Mouse (Mus musculus): ENCODE measurements around the gene Naa80. TPM values are rescaled to one million over a fixed set of nuclear protein-coding genes. Genes with fewer than 3 reads are reported as not detected.
A peak's percentile ranks its signal among the peaks of the same experiment; 100 is the strongest.

The Naa80 gene
- total RNA-seq, 2 experiments from 2014 or later = 11.3 to 12.6 TPM

GRCm38 (mm10) chr9:107628721-107629410 is 50.2 kb downstream of the Naa80 start:
- TF ChIP-seq CTCF (IDR thresholded peaks at IDR 0.05) = no peak

GRCm38 (mm10) chr9:107629411-107629730 is 50.7 kb downstream of the Naa80 start:
- TF ChIP-seq CTCF (IDR thresholded peaks at IDR 0.05) = no peak
- H3K4me3 ChIP-seq = 0 out of 2 replicates have a peak overlapping the region, but pooled peaks have one; percentile 11
- H3K27ac ChIP-seq = peak overlapping the region; percentile 70
- no peak for DNase-seq (ENCODE audit: extremely low spot score in 1 of 2, low spot score in 2 of 2)
- intact Hi-C loops (cut with DNase I) = no loop called here

More at GRCm38 (mm10) chr9:107628721-107629410, 50.2 kb downstream of the Naa80 start:
- intact Hi-C loops (cut with DNase I) = no loop called here
- H3K27ac ChIP-seq = peak overlapping the region; percentile 79
- no peak overlapping the region for H3K4me3 ChIP-seq
- DNase-seq (ENCODE audit: extremely low spot score in 1 of 2, low spot score in 2 of 2) = no peak

- Histone ChIP-seq H3K27ac (peak overlapping the region; percentile 70), H3K4me3 (0 out of 2 replicates have a peak overlapping the region, but pooled peaks have one; percentile 14)
- no peak for DNase-seq (ENCODE audit: extremely low spot score in 1 of 2, low spot score in 2 of 2)
- intact Hi-C loops (cut with DNase I) = no loop called here
- no peak for TF ChIP-seq CTCF (IDR thresholded peaks at IDR 0.05)
These were observed 51.3 kb downstream of the Naa80 start for GRCm38 (mm10) chr9:107629901-107630425.

- intact Hi-C loops (cut with DNase I) = no loop called here
- H3K4me3 ChIP-seq = no peak overlapping the region
- H3K27ac ChIP-seq = peak overlapping the region; percentile 70
These were observed 51.9 kb downstream of the Naa80 start for GRCm38 (mm10) chr9:107630576-107630975.

GRCm38 (mm10) chr9:107631311-107631826 is 52.7 kb downstream of the Naa80 start:
- no peak for TF ChIP-seq CTCF (IDR thresholded peaks at IDR 0.05)
- Histone ChIP-seq H3K27ac (peak overlapping the region; percentile 87), H3K4me3 (no peak overlapping the region)
- DNase-seq (ENCODE audit: extremely low spot score in 1 of 2, low spot score in 2 of 2) = no peak
- intact Hi-C loops (cut with DNase I) = no loop called here

More at GRCm38 (mm10) chr9:107630576-107630975, 51.9 kb downstream of the Naa80 start:
- no peak for TF ChIP-seq CTCF (IDR thresholded peaks at IDR 0.05)
- DNase-seq (ENCODE audit: extremely low spot score in 1 of 2, low spot score in 2 of 2) = peak in 1 of 2 experiments; percentile 59

- no peak for DNase-seq (ENCODE audit: extremely low spot score in 1 of 2, low spot score in 2 of 2)
- Histone ChIP-seq H3K27ac (peak overlapping the region; percentile 87), H3K4me3 (no peak overlapping the region)
- intact Hi-C loops (cut with DNase I) = no loop called here
- no peak for TF ChIP-seq CTCF (IDR thresholded peaks at IDR 0.05)
These were observed 53.2 kb downstream of the Naa80 start for GRCm38 (mm10) chr9:107631861-107632260.

- TF ChIP-seq CTCF (IDR thresholded peaks at IDR 0.05) = no peak
- intact Hi-C loops (cut with DNase I) = no loop called here
- DNase-seq (ENCODE audit: extremely low spot score in 1 of 2, low spot score in 2 of 2) = peak in 1 of 2 experiments; percentile 50
- peak overlapping the region; percentile 87 for H3K27ac ChIP-seq
- H3K4me3 ChIP-seq = peak overlapping the region; percentile 84
These were observed 53.8 kb downstream of the Naa80 start for GRCm38 (mm10) chr9:107632478-107632877.

- TF ChIP-seq CTCF (IDR thresholded peaks at IDR 0.05) = no peak
- DNase-seq (ENCODE audit: extremely low spot score in 1 of 2, low spot score in 2 of 2) = peak; percentile 73 to 83
- Histone ChIP-seq H3K4me3 (peak overlapping the region; percentile 84), H3K27ac (peak overlapping the region; percentile 87)
- intact Hi-C loops (cut with DNase I) = no loop called here
These were observed 54.5 kb downstream of the Naa80 start for GRCm38 (mm10) chr9:107633091-107633660.

Other genes with a start within 250 kb of the Naa80 start
- gene Hemk1, start 240.5 kb upstream of the Naa80 start, total RNA-seq (2021) = 10 to 100 TPM; 18.6 to 21.5 TPM
- gene 6430571L13Rik, start 238.3 kb upstream of the Naa80 start, total RNA-seq (2021) = 1 to 10 TPM; 4.3 to 4.4 TPM
- 10 to 100 TPM; 24.1 to 34.7 TPM for gene Cacna2d2, start 179.3 kb upstream of the Naa80 start, total RNA-seq (2021)
- 10 to 100 TPM; 35.3 to 35.6 TPM for gene Tmem115, start 44.9 kb upstream of the Naa80 start, total RNA-seq (2021)
- gene Cyb561d2, start 36.7 kb upstream of the Naa80 start, total RNA-seq (2021) = 10 to 100 TPM; 14.7 to 16.7 TPM
- gene Nprl2, start 36.7 kb upstream of the Naa80 start, total RNA-seq (2021) = 10 to 100 TPM; 39.7 to 48.3 TPM
- gene Zmynd10, start 31.6 kb upstream of the Naa80 start, total RNA-seq (2021) = 1 to 10 TPM; 3.8 to 4.7 TPM
- gene Rassf1, start 27.3 kb upstream of the Naa80 start, total RNA-seq (2021) = 10 to 100 TPM; 19.7 to 20.5 TPM
- 10 to 100 TPM; 91.0 to 99.1 TPM for gene Tusc2, start 15.6 kb upstream of the Naa80 start, total RNA-seq (2021)
- gene Hyal2, start 10.9 kb upstream of the Naa80 start, total RNA-seq (2021) = 10 to 100 TPM; 14.9 TPM
- gene Hyal1, start 2.0 kb upstream of the Naa80 start, total RNA-seq (2021) = 1 to 10 TPM; 6.0 to 8.5 TPM
- gene Hyal3, start 1.9 kb downstream of the Naa80 start, total RNA-seq (2021) = 1 to 10 TPM in 1 of 2 experiments, under 1 TPM in 1; 0.97 to 1.2 TPM
- gene Ifrd2, start 8.8 kb downstream of the Naa80 start, total RNA-seq (2021) = 10 to 100 TPM; 10.5 to 10.9 TPM
- 1 to 10 TPM; 3.3 to 4.1 TPM for gene Sema3b, start 30.3 kb downstream of the Naa80 start, total RNA-seq (2021)
- gene Gnai2, start 56.5 kb downstream of the Naa80 start, total RNA-seq (2021) = 100 to 1,000 TPM; 201 to 213 TPM
- gene Slc38a3, start 90.6 kb downstream of the Naa80 start, total RNA-seq (2021) = 10 to 100 TPM; 74.7 to 76.2 TPM
- gene Gnat1, start 100.8 kb downstream of the Naa80 start, total RNA-seq (2021) = under 1 TPM in 1 of 2 experiments, not detected in 1; 0.18 TPM
- gene Sema3f, start 131.6 kb downstream of the Naa80 start, total RNA-seq (2021) = 10 to 100 TPM; 17.3 to 17.7 TPM
- gene Rbm5, start 192.1 kb downstream of the Naa80 start, total RNA-seq (2021) = 100 to 1,000 TPM; 146 to 147 TPM